Mouse (Mus musculus) myocyte (in vitro differentiated cells): ENCODE results near the gene Aff1.
A peak's percentile ranks its signal among the peaks of the same experiment; 100 is the strongest.

Experiments
- CEBPB ChIP-seq: IDR thresholded peaks from 2 replicates; pipeline ENCODE4 v1.6.1; 2011; ENCODE audit warnings: mild to moderate bottlenecking, moderate library complexity; ENCODE audit not compliant: poor library complexity, insufficient read depth, severe bottlenecking
- E2F4 ChIP-seq: IDR thresholded peaks from one replicate; pipeline ENCODE4 v1.6.1; 2011; ENCODE audit warnings: mild to moderate bottlenecking, control low read depth, moderate library complexity; ENCODE audit not compliant: insufficient read depth
- MAX ChIP-seq: IDR thresholded peaks from one replicate; pipeline ENCODE4 v1.6.1; 2011; ENCODE audit warnings: low read depth, mild to moderate bottlenecking, control low read depth
- MYOD1 ChIP-seq, 3 experiments: IDR thresholded peaks; one replicate each; pipeline ENCODE4 v1.6.1; 2011; ENCODE audit warnings: control low read depth in 2 of 3, low read depth in 2 of 3, mild to moderate bottlenecking in 2 of 3, moderate library complexity in 1 of 3; ENCODE audit not compliant: insufficient read length in 2 of 3, control insufficient read depth in 1 of 3
- MYOG ChIP-seq, 3 experiments: IDR thresholded peaks; one replicate each; pipeline ENCODE4 v1.6.1; 2011; ENCODE audit warnings: control low read depth in 2 of 3, low read depth in 2 of 3, mild to moderate bottlenecking in 2 of 3; ENCODE audit not compliant: insufficient read length in 2 of 3, control insufficient read depth in 1 of 3, insufficient read depth in 1 of 3
- POLR2A ChIP-seq: IDR thresholded peaks from one replicate; pipeline ENCODE4 v1.6.1; 2011; ENCODE audit warnings: low read depth, mild to moderate bottlenecking, control low read depth, moderate library complexity; ENCODE audit not compliant: insufficient read length
- POLR2AphosphoS2 ChIP-seq: IDR thresholded peaks from one replicate; pipeline ENCODE4 v1.6.1; 2011; ENCODE audit warnings: low read depth, control low read depth; ENCODE audit not compliant: insufficient read length
- REST ChIP-seq: IDR thresholded peaks from one replicate; pipeline ENCODE4 v1.6.1; 2011; ENCODE audit warnings: mild to moderate bottlenecking, control low read depth, moderate library complexity; ENCODE audit not compliant: insufficient read depth, insufficient read length
- SRF ChIP-seq: IDR thresholded peaks from one replicate; pipeline ENCODE4 v1.6.1; 2011; ENCODE audit warnings: low read depth; ENCODE audit not compliant: control insufficient read depth, insufficient read length
- TCF12 ChIP-seq: IDR thresholded peaks from one replicate; pipeline ENCODE4 v1.6.1; 2011; ENCODE audit warnings: mild to moderate bottlenecking, control low read depth; ENCODE audit not compliant: poor library complexity, insufficient read depth, severe bottlenecking
- TCF3 ChIP-seq: IDR thresholded peaks from one replicate; pipeline ENCODE4 v1.6.1; 2011; ENCODE audit warnings: low read depth, control low read depth; ENCODE audit not compliant: insufficient read length
- USF1 ChIP-seq: IDR thresholded peaks from one replicate; pipeline ENCODE4 v1.6.1; 2011; ENCODE audit warnings: low read depth, mild to moderate bottlenecking, control low read depth, moderate library complexity

- no peak for TF ChIP-seq USF1
- TF ChIP-seq TCF12, result no peak
- TF ChIP-seq REST, result no peak
- TF ChIP-seq MYOD1 (IDR thresholded peaks at IDR 0.05; ENCODE audit: control insufficient read depth in 1 of 3, insufficient read length in 2 of 3, low read depth in 2 of 3), result no peak
- no peak for TF ChIP-seq POLR2A
- no peak for TF ChIP-seq E2F4
- peak; percentile 37 for TF ChIP-seq POLR2AphosphoS2
- TF ChIP-seq MYOG (IDR thresholded peaks at IDR 0.05; ENCODE audit: control insufficient read depth in 1 of 3, insufficient read depth in 1 of 3, insufficient read length in 2 of 3, low read depth in 2 of 3), result no peak
- no peak for TF ChIP-seq TCF3
- TF ChIP-seq CEBPB, result no peak
- no peak for TF ChIP-seq MAX
- TF ChIP-seq SRF, result no peak
Measured at GRCm38 (mm10) chr5:103855483-103856211, 163.5 kb downstream of the Aff1 start.
